Mouse (Mus musculus): Measurements from ENCODE around the gene Elf2. TPM values are rescaled to one million over a fixed set of nuclear protein-coding genes. Genes with fewer than 3 reads are reported as not detected.

The Elf2 gene
- polyA plus RNA-seq, 1 experiment from 2014 or later: 38.6 TPM

- no peaks in the 10 kb centered on the region for H3K36me3 ChIP-seq (ENCODE audit: control insufficient read depth, insufficient read depth)
- peak overlapping the region; percentile 93 for H3K9ac ChIP-seq (ENCODE audit: low read depth, low read length)
- no peak for TF ChIP-seq CTCF (IDR thresholded peaks at IDR 0.05; ENCODE audit: low read depth)
- peak overlapping the region; percentile 94 for H3K4me2 ChIP-seq (replicated peaks; ENCODE audit: low read depth)
- peak; percentile 55 for ATAC-seq
- no peaks in the 10 kb centered on the region for H3K27me3 ChIP-seq (replicated peaks; ENCODE audit: control insufficient read depth, insufficient read depth, low read length)
- under 1% methylated on average over 92 of the region's 113 CpGs for WGBS
- no peaks in the 10 kb centered on the region for H3K4me1 ChIP-seq (replicated peaks; ENCODE audit: control insufficient read depth, insufficient read depth, low read length)
- H3K9me3 ChIP-seq (ENCODE audit: control insufficient read depth): peaks cover 5% of the 10 kb centered on the region; the same call in 1 of the 2 replicates
- peak overlapping the region; percentile 98 for H3K27ac ChIP-seq (ENCODE audit: low read depth, low read length)
- H3K4me3 ChIP-seq (ENCODE audit: low read depth, low read length): peak overlapping the region; percentile 79
Measured at GRCm38 (mm10) chr3:51339734-51340551, 520 bp downstream of the Elf2 start.

GRCm38 (mm10) chr3:51339378-51339733 is 1.1 kb downstream of the Elf2 start:
- peak overlapping the region; percentile 93 for H3K9ac ChIP-seq (ENCODE audit: low read depth, low read length)
- H3K27me3 ChIP-seq (replicated peaks; ENCODE audit: control insufficient read depth, insufficient read depth, low read length): no peaks in the 10 kb centered on the region
- peak overlapping the region; percentile 98; the same call in 1 of the 2 replicates for H3K27ac ChIP-seq (ENCODE audit: low read depth, low read length)
- TF ChIP-seq CTCF (IDR thresholded peaks at IDR 0.05; ENCODE audit: low read depth): no peak
- H3K4me1 ChIP-seq (replicated peaks; ENCODE audit: control insufficient read depth, insufficient read depth, low read length): no peaks in the 10 kb centered on the region
- no peak for ATAC-seq
- WGBS: 2% methylated on average over 9 of the region's 9 CpGs
- H3K9me3 ChIP-seq (ENCODE audit: control insufficient read depth): peaks cover 5% of the 10 kb centered on the region; the same call in 1 of the 2 replicates
- peak overlapping the region; percentile 79 for H3K4me3 ChIP-seq (ENCODE audit: low read depth, low read length)
- no peaks in the 10 kb centered on the region for H3K36me3 ChIP-seq (ENCODE audit: control insufficient read depth, insufficient read depth)
- H3K4me2 ChIP-seq (replicated peaks; ENCODE audit: low read depth): peak overlapping the region; percentile 94

- Histone ChIP-seq H3K27ac (ENCODE audit: low read depth, low read length) (peak overlapping the region; percentile 60), H3K4me1 (replicated peaks; ENCODE audit: control insufficient read depth, insufficient read depth, low read length) (no peaks in the 10 kb centered on the region), H3K36me3 (ENCODE audit: control insufficient read depth, insufficient read depth) (no peaks in the 10 kb centered on the region), H3K9ac (ENCODE audit: low read depth, low read length) (no peak overlapping the region), H3K27me3 (replicated peaks; ENCODE audit: control insufficient read depth, insufficient read depth, low read length) (no peaks in the 10 kb centered on the region), H3K4me2 (replicated peaks; ENCODE audit: low read depth) (peak overlapping the region; percentile 48), H3K4me3 (ENCODE audit: low read depth, low read length) (no peak overlapping the region), H3K9me3 (ENCODE audit: control insufficient read depth) (no peaks in the 10 kb centered on the region)
- ATAC-seq: no peak
- WGBS: 42% methylated on average over 8 of the region's 8 CpGs
- TF ChIP-seq CTCF (IDR thresholded peaks at IDR 0.05; ENCODE audit: low read depth): no peak
Measured at GRCm38 (mm10) chr3:51335378-51335777, 5.1 kb downstream of the Elf2 start.

GRCm38 (mm10) chr3:51333950-51334349 is 6.5 kb downstream of the Elf2 start:
- no peak overlapping the region for H3K4me3 ChIP-seq (ENCODE audit: low read depth, low read length)
- no peak overlapping the region; the same call in 1 of the 2 replicates for H3K4me2 ChIP-seq (replicated peaks; ENCODE audit: low read depth)
- H3K36me3 ChIP-seq (ENCODE audit: control insufficient read depth, insufficient read depth): no peaks in the 10 kb centered on the region
- no peaks in the 10 kb centered on the region for H3K9me3 ChIP-seq (ENCODE audit: control insufficient read depth)
- no peaks in the 10 kb centered on the region for H3K27me3 ChIP-seq (replicated peaks; ENCODE audit: control insufficient read depth, insufficient read depth, low read length)
- H3K4me1 ChIP-seq (replicated peaks; ENCODE audit: control insufficient read depth, insufficient read depth, low read length): no peaks in the 10 kb centered on the region
- WGBS: 72% methylated on average over 6 of the region's 6 CpGs
- H3K9ac ChIP-seq (ENCODE audit: low read depth, low read length): no peak overlapping the region
- no peak for ATAC-seq
- TF ChIP-seq CTCF (IDR thresholded peaks at IDR 0.05; ENCODE audit: low read depth): no peak
- no peak overlapping the region for H3K27ac ChIP-seq (ENCODE audit: low read depth, low read length)

GRCm38 (mm10) chr3:51333234-51333889 is 7.1 kb downstream of the Elf2 start:
- H3K36me3 ChIP-seq (ENCODE audit: control insufficient read depth, insufficient read depth): no peaks in the 10 kb centered on the region
- no peak for TF ChIP-seq CTCF (IDR thresholded peaks at IDR 0.05; ENCODE audit: low read depth)
- peak overlapping the region; percentile 31 for H3K9ac ChIP-seq (ENCODE audit: low read depth, low read length)
- peak overlapping the region; percentile 79 for H3K27ac ChIP-seq (ENCODE audit: low read depth, low read length)
- WGBS: 36% methylated on average over 10 of the region's 10 CpGs
- ATAC-seq: peak; percentile 78
- peak overlapping the region; percentile 56 for H3K4me2 ChIP-seq (replicated peaks; ENCODE audit: low read depth)
- H3K4me1 ChIP-seq (replicated peaks; ENCODE audit: control insufficient read depth, insufficient read depth, low read length): no peaks in the 10 kb centered on the region
- no peak overlapping the region for H3K4me3 ChIP-seq (ENCODE audit: low read depth, low read length)
- no peaks in the 10 kb centered on the region for H3K27me3 ChIP-seq (replicated peaks; ENCODE audit: control insufficient read depth, insufficient read depth, low read length)
- H3K9me3 ChIP-seq (ENCODE audit: control insufficient read depth): no peaks in the 10 kb centered on the region

- 88% methylated on average over 14 of the region's 14 CpGs for WGBS
Measured at GRCm38 (mm10) chr3:51330086-51330485, 10.4 kb downstream of the Elf2 start.

More at GRCm38 (mm10) chr3:51330086-51330485, 10.4 kb downstream of the Elf2 start:
- H3K36me3 ChIP-seq (ENCODE audit: control insufficient read depth, insufficient read depth): no peaks in the 10 kb centered on the region
- no peaks in the 10 kb centered on the region for H3K27me3 ChIP-seq (replicated peaks; ENCODE audit: control insufficient read depth, insufficient read depth, low read length)
- H3K4me3 ChIP-seq (ENCODE audit: low read depth, low read length): no peak overlapping the region
- TF ChIP-seq CTCF (IDR thresholded peaks at IDR 0.05; ENCODE audit: low read depth): no peak
- no peak overlapping the region for H3K9ac ChIP-seq (ENCODE audit: low read depth, low read length)
- H3K4me1 ChIP-seq (replicated peaks; ENCODE audit: control insufficient read depth, insufficient read depth, low read length): 0 out of 2 replicates have a peak, but pooled peaks cover 4% of the 10 kb centered on the region
- H3K9me3 ChIP-seq (ENCODE audit: control insufficient read depth): no peaks in the 10 kb centered on the region
- no peak overlapping the region for H3K4me2 ChIP-seq (replicated peaks; ENCODE audit: low read depth)
- ATAC-seq: no peak
- no peak overlapping the region for H3K27ac ChIP-seq (ENCODE audit: low read depth, low read length)
